Mouse (Mus musculus) kidney, postnatal 0 days (tissue): ENCODE measurements around the gene Rundc1. TPM values are rescaled to one million over a fixed set of nuclear protein-coding genes. Genes with fewer than 3 reads are reported as not detected.
"Not testable (repeated sequence)": the region's sequence is repeated elsewhere in the genome, so short reads cannot be mapped to it uniquely, and the experiment has no call there.

Source experiments
- ATAC-seq: fragments of 200-750 bp; cut with Nextera tagmentation; replicated peaks from 2 replicates; pipeline ENCODE4 v1.8.0; 2017; ENCODE audit warnings: low read depth, moderate number of reproducible peaks, moderate TSS enrichment, moderate library complexity; ENCODE audit not compliant: low FRiP score
- DNase-seq: peaks from one replicate; pipeline ENCODE4 v3.0.0-alpha.2; 2016; ENCODE audit warnings: low spot score
- H3K27ac ChIP-seq: fragments of 300-500 bp; sonication (generic); 2 replicates; pipeline ENCODE4 v1.5.1; 2014; ENCODE audit warnings: mild to moderate bottlenecking
- H3K27me3 ChIP-seq: fragments of 300-500 bp; sonication (generic); 2 replicates; pipeline ENCODE4 v1.6.1; 2014; ENCODE audit warnings: low read length, mixed read lengths; ENCODE audit not compliant: insufficient read depth
- H3K36me3 ChIP-seq: fragments of 300-500 bp; sonication (generic); 2 replicates; pipeline ENCODE4 v1.6.1; 2014; ENCODE audit warnings: low read length, mixed read lengths; ENCODE audit not compliant: insufficient read depth
- H3K4me1 ChIP-seq: fragments of 300-500 bp; sonication (generic); replicated peaks from 2 replicates; pipeline ENCODE4 v1.6.1; 2014; ENCODE audit warnings: antibody characterized with exemption, low read length, mixed read lengths; ENCODE audit not compliant: insufficient read depth
- H3K4me2 ChIP-seq: fragments of 300-500 bp; sonication (generic); 2 replicates; pipeline ENCODE4 v1.6.1; 2014; ENCODE audit warnings: mild to moderate bottlenecking, low read length, moderate library complexity, mixed read lengths
- H3K4me3 ChIP-seq: fragments of 300-500 bp; sonication (generic); replicated peaks from 2 replicates; pipeline ENCODE4 v1.5.1; 2014; ENCODE audit warnings: low read depth, low read length
- H3K9ac ChIP-seq: fragments of 300-500 bp; sonication (generic); 2 replicates; pipeline ENCODE4 v1.6.1; 2014; ENCODE audit warnings: low read depth, low read length
- H3K9me3 ChIP-seq: fragments of 300-500 bp; sonication (generic); replicated peaks from 2 replicates; pipeline ENCODE4 v1.6.1; 2016; ENCODE audit warnings: low read length, inconsistent platforms, mixed read lengths
- CTCF ChIP-seq: IDR thresholded peaks from 2 replicates; pipeline ENCODE4 v1.5.1; 2016; ENCODE audit warnings: antibody characterized with exemption, low read depth, mild to moderate bottlenecking, moderate library complexity
- WGBS: fragments of 180-500 bp; shearing (Covaris S2); extraction: QIAGEN DNeasy Blood & Tissue Kit; methylation state at CpG from one replicate; pipeline ENCODE4 v1.1.7; 2014; 5-methylcytosine and 5-hydroxymethylcytosine counted together
- polyA plus RNA-seq: library from polyadenylated mRNA; unstranded; fragments of >200 nt; fragmentation: Nextera tagmentation; extraction: Ambion mirVana; gene quantifications from 2 replicates; pipeline ENCODE4 v1.2.1, GENCODE M21; 2015

Gene Rundc1
- polyA plus RNA-seq, 1 experiment from 2014 or later = 19.6 TPM

DNA sequence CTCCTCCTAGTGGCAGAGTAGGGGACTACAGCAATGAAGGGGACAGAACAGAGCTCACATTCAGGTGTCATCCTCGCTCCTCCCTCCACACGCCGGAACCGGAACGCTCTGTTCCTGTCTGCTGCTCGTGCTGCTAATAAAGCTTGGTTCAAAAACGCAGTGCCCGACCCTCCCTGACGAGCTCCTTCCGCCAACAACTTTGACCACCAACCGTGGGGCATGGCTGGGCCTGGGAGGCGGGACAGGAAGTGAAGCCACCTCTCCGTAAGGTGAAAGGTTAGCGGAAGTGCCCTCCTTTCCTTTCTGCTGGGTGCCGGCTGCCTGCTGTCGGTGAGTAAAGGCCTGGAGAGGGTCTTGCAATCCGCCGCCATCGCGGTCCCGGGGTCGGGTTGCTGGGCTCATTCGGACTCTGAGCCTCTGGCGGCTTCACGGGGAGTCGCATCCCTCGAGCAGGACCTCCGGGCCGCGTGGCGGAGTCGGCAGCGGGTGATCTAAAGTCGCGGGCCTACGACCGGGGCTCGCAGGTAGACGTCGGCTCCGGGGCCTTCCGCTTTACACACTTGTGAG lies 17.3 kb downstream of the Rundc1 start, which contains the start of gene Rpl27:
Rpl27 (plus strand) TSS at position 172 of the 567 bp plus-strand sequence.
- TF ChIP-seq CTCF = peak; percentile 85; the same call in 1 of the 2 replicates
- H3K4me2 ChIP-seq = peak within 1 kb of the TSS; percentile 87
- DNase-seq (peak; percentile 100), ATAC-seq (peak; percentile 98)
- H3K36me3 ChIP-seq = peaks cover 17% of the 10 kb centered on the region
- peaks cover 3% of the 10 kb centered on the region; the same call in 1 of the 2 replicates for H3K4me1 ChIP-seq
- peak within 1 kb of the TSS; percentile 87 for H3K4me3 ChIP-seq
- no peaks in the 10 kb centered on the region for H3K27me3 ChIP-seq
- peak within 1 kb of the TSS; percentile 92 for H3K27ac ChIP-seq
- under 1% methylated on average over 42 of the region's 42 CpGs for WGBS
- peak within 1 kb of the TSS; percentile 95 for H3K9ac ChIP-seq
- H3K9me3 ChIP-seq = no peaks in the 10 kb centered on the region

- peak; percentile 43 for DNase-seq
- H3K4me1 ChIP-seq = peaks cover 3% of the 10 kb centered on the region; the same call in 1 of the 2 replicates
- H3K27me3 ChIP-seq = no peaks in the 10 kb centered on the region
- H3K27ac ChIP-seq = peak overlapping the region; percentile 92
- WGBS = 0% methylated on average over 14 of the region's 14 CpGs
- TF ChIP-seq CTCF = no peak
- H3K36me3 ChIP-seq = peaks cover 17% of the 10 kb centered on the region
- no peaks in the 10 kb centered on the region for H3K9me3 ChIP-seq
- H3K4me3 ChIP-seq = peak overlapping the region; percentile 87
- peak overlapping the region; percentile 87 for H3K4me2 ChIP-seq
- H3K9ac ChIP-seq = peak overlapping the region; percentile 95
- peak; percentile 0; the same call in 1 of the 2 replicates for ATAC-seq
These were observed 17.9 kb downstream of the Rundc1 start for GRCm38 (mm10) chr11:101442760-101443159.

DNA sequence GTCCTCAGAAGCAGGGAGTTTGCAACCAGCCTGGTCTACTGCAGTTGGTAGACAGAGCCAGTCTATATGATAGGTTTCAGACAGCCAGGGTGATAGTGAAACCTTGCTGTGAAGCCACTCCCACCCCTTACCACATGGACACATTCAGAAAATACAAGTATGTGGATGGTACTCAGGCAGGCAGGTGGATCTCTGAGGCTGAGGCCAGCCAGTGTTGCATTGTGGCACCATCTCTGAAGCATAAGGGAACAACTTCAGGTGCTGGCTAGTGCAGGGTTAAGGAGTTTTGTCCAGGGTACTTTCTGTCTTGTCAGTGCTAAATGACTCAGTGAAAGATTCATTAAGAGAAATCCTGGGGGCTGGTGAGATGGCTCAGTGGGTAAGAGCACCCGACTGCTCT lies 21.4 kb downstream of the Rundc1 start:
- Histone ChIP-seq H3K4me3 (no peak overlapping the region), H3K4me2 (no peak overlapping the region), H3K9me3 (no peaks in the 10 kb centered on the region), H3K9ac (no peak overlapping the region), H3K27me3 (no peaks in the 10 kb centered on the region), H3K27ac (no peak overlapping the region), H3K36me3 (peaks cover 17% of the 10 kb centered on the region), H3K4me1 (peaks cover 7% of the 10 kb centered on the region; the same call in 1 of the 2 replicates)
- no peak for ATAC-seq
- no peak for TF ChIP-seq CTCF
- DNase-seq = no peak
- WGBS = 64% methylated on average over 1 of the region's 1 CpGs

DNA sequence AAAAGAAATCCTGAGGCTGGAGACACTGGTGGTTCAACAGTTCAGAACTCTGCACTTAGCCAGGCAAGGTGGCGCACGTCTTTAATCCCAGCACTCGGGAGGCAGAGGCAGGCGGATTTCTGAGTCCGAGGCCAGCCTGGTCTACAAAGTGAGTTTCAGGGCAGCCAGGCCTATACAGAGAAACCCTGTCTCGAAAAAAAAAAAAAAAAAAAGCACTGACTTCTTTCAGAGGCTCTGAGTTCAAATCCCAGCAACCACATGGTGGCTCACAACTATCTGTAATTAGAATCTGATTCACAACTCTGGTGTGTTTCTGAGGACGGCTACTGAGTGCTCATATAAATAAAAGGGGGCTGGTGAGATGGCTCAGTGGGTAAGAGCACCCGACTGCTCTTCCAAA lies 22.0 kb downstream of the Rundc1 start:
- ATAC-seq = not testable (repeated sequence)
- WGBS = 86% methylated on average over 8 of the region's 8 CpGs
- H3K36me3 ChIP-seq = peaks cover 17% of the 10 kb centered on the region

GRCm38 (mm10) chr11:101447786-101448185 lies 22.9 kb downstream of the Rundc1 start:
- no peak for TF ChIP-seq CTCF
- 79% methylated on average over 5 of the region's 5 CpGs for WGBS
- peaks cover 7% of the 10 kb centered on the region; the same call in 1 of the 2 replicates for H3K4me1 ChIP-seq
- peak overlapping the region; percentile 67 for H3K4me2 ChIP-seq
- DNase-seq (no peak), ATAC-seq (no peak)
- no peak overlapping the region for H3K4me3 ChIP-seq
- H3K27me3 ChIP-seq = no peaks in the 10 kb centered on the region
- H3K27ac ChIP-seq = peak overlapping the region; percentile 91; the same call in 1 of the 2 replicates
- peaks cover 17% of the 10 kb centered on the region for H3K36me3 ChIP-seq
- H3K9ac ChIP-seq = 0 out of 2 replicates have a peak overlapping the region, but pooled peaks have one; percentile 57
- H3K9me3 ChIP-seq = no peaks in the 10 kb centered on the region

More for the DNA sequence above, 22.0 kb downstream of the Rundc1 start:
- not testable (repeated sequence) for H3K27ac ChIP-seq, H3K27me3 ChIP-seq, H3K9me3 ChIP-seq, H3K4me2 ChIP-seq, H3K9ac ChIP-seq, H3K4me1 ChIP-seq, H3K4me3 ChIP-seq, DNase-seq

DNA sequence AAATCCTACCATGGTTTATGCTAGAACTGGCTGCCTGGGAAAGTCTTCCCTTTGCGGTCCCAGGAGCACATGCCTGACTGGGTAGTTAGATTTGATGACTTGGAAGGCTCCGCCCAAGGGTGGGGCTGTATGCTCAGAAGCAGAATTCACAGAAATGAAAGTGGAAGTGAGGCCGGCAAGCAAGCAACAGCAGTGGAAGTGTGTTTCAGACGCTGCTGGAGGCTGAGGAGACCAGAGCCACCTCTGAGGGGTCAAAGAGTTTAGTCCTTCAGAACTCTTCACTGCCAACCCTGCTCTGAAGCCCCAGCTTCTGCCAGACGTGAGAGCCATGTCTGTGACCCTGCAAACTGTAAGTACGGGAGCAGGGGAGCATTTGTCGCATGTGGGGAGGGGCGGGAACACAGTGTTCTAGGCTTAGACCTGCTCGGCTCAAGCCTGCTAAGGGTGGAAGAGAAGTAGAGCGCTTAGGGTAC lies 23.4 kb downstream of the Rundc1 start, which contains the start of gene Ifi35:
Ifi35 (plus strand) TSS at position 134 of the 473 bp plus-strand sequence.
- 14% methylated on average over 10 of the region's 10 CpGs for WGBS
- Histone ChIP-seq H3K9me3 (no peaks in the 10 kb centered on the region), H3K4me3 (peak within 1 kb of the TSS; percentile 57), H3K4me2 (peak within 1 kb of the TSS; percentile 67), H3K36me3 (peaks cover 17% of the 10 kb centered on the region), H3K9ac (peak within 1 kb of the TSS; percentile 57), H3K27ac (peak within 1 kb of the TSS; percentile 91), H3K4me1 (peaks cover 7% of the 10 kb centered on the region; the same call in 1 of the 2 replicates), H3K27me3 (no peaks in the 10 kb centered on the region)
- TF ChIP-seq CTCF = no peak
- DNase-seq (peak; percentile 95), ATAC-seq (peak; percentile 60)
